23 mouse cellular contexts compared by ENCODE assay signal in the genomic region with DNA sequence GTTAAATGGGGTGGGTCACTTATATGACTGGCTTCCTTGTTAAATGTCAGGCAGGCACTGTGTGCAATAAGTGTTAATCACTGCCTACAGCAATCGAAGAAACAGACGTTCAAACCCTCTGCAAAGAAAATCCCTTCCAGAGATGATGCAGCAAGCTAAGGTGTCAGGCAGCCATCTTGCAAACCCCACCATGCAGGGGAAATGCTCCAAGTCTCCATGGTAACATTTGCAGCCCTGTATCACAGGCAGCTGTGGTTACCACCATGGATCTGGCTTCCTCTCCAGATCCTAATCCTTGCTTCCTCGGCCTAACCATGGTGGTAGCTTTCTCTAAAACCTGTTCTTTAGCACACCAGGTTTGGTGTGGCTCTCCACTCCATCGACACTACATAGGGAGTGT.
DNase-seq lines count a peak whose midpoint lies in the region; ATAC-seq and TF ChIP-seq lines count a peak whose summit lies in the region.
"Had no signal": no experiment of that assay in that cellular context is flagged by ENCODE, and none has a peak within 500 bp of the region (broad histone marks: within the 10 kb centered on the region; RNA-seq: fewer than 3 reads in every experiment).

No protein-coding gene starts in this region.

- no peak overlapping the region for H3K4me2 ChIP-seq in forebrain, embryonic 14.5 days (ENCODE audit: low read length)
- no peak overlapping the region for H3K4me2 ChIP-seq in forebrain, embryonic 11.5 days (ENCODE audit: low read depth, low read length, severe bottlenecking)
- no peak overlapping the region for H3K4me2 ChIP-seq in forebrain, postnatal 0 days (ENCODE audit: low read depth)
- no peak overlapping the region for H3K4me2 ChIP-seq in forebrain, embryonic 16.5 days (ENCODE audit: low read length)
- H3K4me2 ChIP-seq: embryonic facial prominence, embryonic 13.5 days; embryonic facial prominence, embryonic 15.5 days had no signal

- no peak for ATAC-seq in forebrain, embryonic 14.5 days
- ATAC-seq in forebrain, embryonic 11.5 days (replicated peaks; ENCODE audit: low FRiP score): no peak
- ATAC-seq in forebrain, postnatal 0 days: peak; percentile 61
- no peak for ATAC-seq in forebrain, embryonic 16.5 days
- ATAC-seq in G1E (ENCODE audit: extremely low read depth, insufficient number of reproducible peaks, low FRiP score, poor library complexity, severe bottlenecking): 0 out of 2 replicates have a peak, but pooled peaks have one; percentile 3
- ATAC-seq: activated CD4-positive, CD25-positive, alpha-beta regulatory T cell, adult 4 months; Patski had no signal

- H3K36me3 ChIP-seq in forebrain, embryonic 14.5 days (ENCODE audit: control insufficient read depth, insufficient read depth, low read length): no peaks in the 10 kb centered on the region
- H3K36me3 ChIP-seq in forebrain, embryonic 11.5 days (ENCODE audit: control insufficient read depth, insufficient read depth, low read length): no peaks in the 10 kb centered on the region
- no peaks in the 10 kb centered on the region for H3K36me3 ChIP-seq in forebrain, postnatal 0 days (ENCODE audit: insufficient read depth)
- H3K36me3 ChIP-seq in forebrain, embryonic 16.5 days (ENCODE audit: control insufficient read depth, insufficient read depth): no peaks in the 10 kb centered on the region
- H3K36me3 ChIP-seq in G1E (replicated peaks): no peaks in the 10 kb centered on the region
- H3K36me3 ChIP-seq: embryonic facial prominence, embryonic 13.5 days; embryonic facial prominence, embryonic 15.5 days; forebrain, embryonic 10.5 days had no signal

- TF ChIP-seq CTCF in forebrain, postnatal 0 days (IDR thresholded peaks at IDR 0.05; ENCODE audit: low read depth): no peak
- TF ChIP-seq CTCF in G1E (IDR thresholded peaks at IDR 0.05; ENCODE audit: low read depth, low read length): no peak
- TF ChIP-seq CTCF in brain, embryonic 14.5 days (IDR thresholded peaks at IDR 0.05; ENCODE audit: borderline replicate concordance, extremely low read depth, insufficient read depth, insufficient read length): no peak

- intact Hi-C loops in left cerebral cortex, postnatal 10 days (cut with DNase I): no loop called here

- WGBS in forebrain, embryonic 14.5 days: 84% methylated on average over 4 of the region's 4 CpGs
- 84% methylated on average over 4 of the region's 4 CpGs for WGBS in forebrain, embryonic 11.5 days
- WGBS in forebrain, postnatal 0 days: 70% methylated on average over 4 of the region's 4 CpGs
- 79% methylated on average over 4 of the region's 4 CpGs for WGBS in forebrain, embryonic 16.5 days

- 0 out of 2 replicates have a peak, but pooled peaks cover 3% of the 10 kb centered on the region for H3K27me3 ChIP-seq in forebrain, embryonic 14.5 days (replicated peaks; ENCODE audit: control insufficient read depth, insufficient read depth, low read length)
- no peaks in the 10 kb centered on the region for H3K27me3 ChIP-seq in forebrain, embryonic 11.5 days (ENCODE audit: control insufficient read depth, insufficient read depth, low read length)
- no peaks in the 10 kb centered on the region for H3K27me3 ChIP-seq in forebrain, postnatal 0 days (ENCODE audit: insufficient read depth, low read length)
- no peaks in the 10 kb centered on the region for H3K27me3 ChIP-seq in forebrain, embryonic 16.5 days (replicated peaks; ENCODE audit: control insufficient read depth, insufficient read depth, low read length)
- H3K27me3 ChIP-seq in G1E (ENCODE audit: insufficient read depth, low read length): no peaks in the 10 kb centered on the region
- H3K27me3 ChIP-seq: embryonic facial prominence, embryonic 13.5 days; embryonic facial prominence, embryonic 15.5 days; Patski had no signal

- H3K27ac ChIP-seq in forebrain, embryonic 14.5 days (ENCODE audit: low read depth, low read length): no peak overlapping the region
- H3K27ac ChIP-seq in forebrain, embryonic 11.5 days (ENCODE audit: low read depth, low read length): no peak overlapping the region
- H3K27ac ChIP-seq in forebrain, postnatal 0 days (ENCODE audit: low read depth, low read length): no peak overlapping the region
- H3K27ac ChIP-seq in forebrain, embryonic 16.5 days (ENCODE audit: low read length): no peak overlapping the region
- H3K27ac ChIP-seq: embryonic facial prominence, embryonic 13.5 days; embryonic facial prominence, embryonic 15.5 days; forebrain, embryonic 10.5 days had no signal

- no peak for TF ChIP-seq POLR2A in brain, embryonic 14.5 days (IDR thresholded peaks at IDR 0.05; ENCODE audit: borderline replicate concordance, extremely low read depth, insufficient read depth, insufficient read length, poor library complexity, severe bottlenecking)

- no peaks in the 10 kb centered on the region for H3K9me3 ChIP-seq in forebrain, embryonic 14.5 days (replicated peaks; ENCODE audit: control insufficient read depth, low read length)
- H3K9me3 ChIP-seq in forebrain, embryonic 11.5 days (ENCODE audit: control insufficient read depth, low read length): no peaks in the 10 kb centered on the region
- H3K9me3 ChIP-seq in forebrain, postnatal 0 days (ENCODE audit: low read length): no peaks in the 10 kb centered on the region
- no peaks in the 10 kb centered on the region for H3K9me3 ChIP-seq in forebrain, embryonic 16.5 days (ENCODE audit: control insufficient read depth, low read length)
- peaks cover 47% of the 10 kb centered on the region for H3K9me3 ChIP-seq in G1E (replicated peaks)
- H3K9me3 ChIP-seq: embryonic facial prominence, embryonic 13.5 days; embryonic facial prominence, embryonic 15.5 days; forebrain, embryonic 10.5 days had no signal

- no peak overlapping the region for H3K9ac ChIP-seq in forebrain, embryonic 14.5 days (ENCODE audit: low read length)
- no peak overlapping the region for H3K9ac ChIP-seq in forebrain, embryonic 11.5 days (ENCODE audit: low read length)
- no peak overlapping the region for H3K9ac ChIP-seq in forebrain, postnatal 0 days
- no peak overlapping the region for H3K9ac ChIP-seq in forebrain, embryonic 16.5 days (replicated peaks; ENCODE audit: low read depth, low read length)
- H3K9ac ChIP-seq: embryonic facial prominence, embryonic 13.5 days; embryonic facial prominence, embryonic 15.5 days had no signal

- DNase-seq in forebrain, embryonic 14.5 days (ENCODE audit: low spot score): peak; percentile 56
- DNase-seq in forebrain, embryonic 11.5 days (ENCODE audit: low spot score): no peak
- DNase-seq in forebrain, postnatal 0 days: peak; percentile 58
- no peak for DNase-seq in G1E (ENCODE audit: low spot score)
- DNase-seq in brain, embryonic 14.5 days (ENCODE audit: low read depth): peak; percentile 66
- no peak for DNase-seq in kidney, postnatal 25 days
- no peak for DNase-seq in left cerebral cortex, postnatal 10 days (ENCODE audit: extremely low spot score in 1 of 2, low spot score in 2 of 2)
- DNase-seq: adrenal gland, adult 8-10 months; adrenal gland, postnatal 14 days; adrenal gland, postnatal 36 days; cerebellum, adult 11 months; cerebellum, adult 2 months; cerebellum, adult 9-10 months; cerebellum, postnatal 14 days; cerebellum, postnatal 36 days; embryo, embryonic 11 days had no signal

- H3K4me1 ChIP-seq in forebrain, embryonic 14.5 days (ENCODE audit: control insufficient read depth, insufficient read depth, low read length): no peaks in the 10 kb centered on the region
- H3K4me1 ChIP-seq in forebrain, embryonic 11.5 days (replicated peaks; ENCODE audit: control insufficient read depth, insufficient read depth, low read length): no peaks in the 10 kb centered on the region
- no peaks in the 10 kb centered on the region for H3K4me1 ChIP-seq in forebrain, postnatal 0 days (ENCODE audit: insufficient read depth)
- peaks cover under 1% of the 10 kb centered on the region for H3K4me1 ChIP-seq in forebrain, embryonic 16.5 days (replicated peaks; ENCODE audit: control insufficient read depth, insufficient read depth, low read length)
- H3K4me1 ChIP-seq in G1E (ENCODE audit: insufficient read depth, low read depth, low read length): no peaks in the 10 kb centered on the region
- H3K4me1 ChIP-seq: embryonic facial prominence, embryonic 15.5 days had no signal

- H3K4me3 ChIP-seq in forebrain, embryonic 14.5 days (ENCODE audit: low read depth, low read length): no peak overlapping the region
- no peak overlapping the region for H3K4me3 ChIP-seq in forebrain, embryonic 11.5 days (ENCODE audit: low read depth, low read length)
- no peak overlapping the region for H3K4me3 ChIP-seq in forebrain, postnatal 0 days (ENCODE audit: low read depth, low read length)
- H3K4me3 ChIP-seq in forebrain, embryonic 16.5 days (replicated peaks; ENCODE audit: low read length): no peak overlapping the region
- no peak overlapping the region for H3K4me3 ChIP-seq in G1E (ENCODE audit: low read depth, low read length)
- H3K4me3 ChIP-seq: embryonic facial prominence, embryonic 13.5 days; embryonic facial prominence, embryonic 15.5 days; erythroblast, embryonic 14.5 days; forebrain, embryonic 10.5 days had no signal

Comparison
In these comparisons a context has a peak if more than half of its experiments do, and no peak if none do; other contexts are left out.
1. ATAC-seq: peak in forebrain, postnatal 0 days (single experiment) and G1E (single experiment); none in forebrain, embryonic 14.5 days (single experiment), forebrain, embryonic 11.5 days (single experiment) and forebrain, embryonic 16.5 days (single experiment).
2. DNase-seq: peak in forebrain, embryonic 14.5 days (single experiment), forebrain, postnatal 0 days (single experiment) and brain, embryonic 14.5 days (single experiment); none in forebrain, embryonic 11.5 days (single experiment), G1E (single experiment), kidney, postnatal 25 days (0 of 2) and left cerebral cortex, postnatal 10 days (0 of 2).